Mouse (Mus musculus) R1 (cell line): Measurements from ENCODE around the gene Nfatc2.

ENCODE experiments used
- DNase-seq: peaks from one replicate; pipeline ENCODE4 v3.0.0-alpha.2; 2018; ENCODE audit warnings: low read depth, low spot score

Gene Nfatc2

GRCm38 (mm10) chr2:168539026-168539425 is 62.4 kb downstream of the Nfatc2 start:
- DNase-seq: no peak

GRCm38 (mm10) chr2:168532061-168532833 is 69.2 kb downstream of the Nfatc2 start:
- no peak for DNase-seq

GRCm38 (mm10) chr2:168528551-168528950 is 72.9 kb downstream of the Nfatc2 start:
- no peak for DNase-seq

- DNase-seq: no peak
Observed at GRCm38 (mm10) chr2:168527430-168527792, 74.0 kb downstream of the Nfatc2 start.

DNA sequence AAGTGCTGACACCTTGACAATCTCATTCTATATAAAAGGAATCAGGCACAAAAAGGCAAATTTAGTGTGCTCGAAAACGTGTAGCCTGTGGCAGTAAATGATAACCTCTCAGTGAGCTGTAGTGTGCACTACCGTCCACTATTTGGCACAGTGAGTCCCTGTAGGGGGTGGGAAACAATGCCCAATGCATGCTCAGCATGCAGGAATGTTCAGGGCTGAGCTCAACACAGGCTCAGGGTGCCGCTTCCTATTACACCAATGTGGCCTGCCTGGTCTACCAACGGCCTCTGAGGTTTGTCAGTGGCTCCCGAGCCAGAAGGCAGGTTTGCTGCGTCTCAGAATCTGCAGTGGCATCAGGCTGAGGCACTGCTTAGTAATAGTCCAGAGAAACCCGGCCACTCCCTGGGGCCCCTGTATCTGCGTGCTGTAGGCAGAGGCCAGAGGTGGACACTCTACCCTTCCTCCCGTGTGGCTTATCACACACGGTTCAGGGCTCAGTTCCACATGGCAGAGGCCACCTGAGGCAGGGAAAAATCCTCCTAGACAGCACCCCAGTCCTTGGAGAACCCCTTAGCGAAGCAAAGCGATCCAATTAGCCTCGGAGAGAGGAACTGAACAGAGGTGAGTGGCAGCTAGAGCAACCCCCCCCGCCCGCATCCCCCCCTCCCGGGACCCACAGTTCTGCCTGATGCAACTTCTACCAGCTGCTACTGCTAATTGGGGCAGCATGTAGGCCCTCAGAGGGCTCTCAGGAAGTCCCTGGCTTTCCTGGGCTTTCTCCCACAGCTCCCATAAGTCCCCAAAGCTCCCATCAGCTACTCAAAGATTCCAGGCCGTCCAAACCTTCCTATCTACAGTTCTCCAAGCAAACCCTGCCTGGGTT is 74.7 kb downstream of the Nfatc2 start:
- peak; percentile 39 for DNase-seq

- peak; percentile 92 for DNase-seq
Observed at GRCm38 (mm10) chr2:168525391-168526154, 75.9 kb downstream of the Nfatc2 start.

DNA sequence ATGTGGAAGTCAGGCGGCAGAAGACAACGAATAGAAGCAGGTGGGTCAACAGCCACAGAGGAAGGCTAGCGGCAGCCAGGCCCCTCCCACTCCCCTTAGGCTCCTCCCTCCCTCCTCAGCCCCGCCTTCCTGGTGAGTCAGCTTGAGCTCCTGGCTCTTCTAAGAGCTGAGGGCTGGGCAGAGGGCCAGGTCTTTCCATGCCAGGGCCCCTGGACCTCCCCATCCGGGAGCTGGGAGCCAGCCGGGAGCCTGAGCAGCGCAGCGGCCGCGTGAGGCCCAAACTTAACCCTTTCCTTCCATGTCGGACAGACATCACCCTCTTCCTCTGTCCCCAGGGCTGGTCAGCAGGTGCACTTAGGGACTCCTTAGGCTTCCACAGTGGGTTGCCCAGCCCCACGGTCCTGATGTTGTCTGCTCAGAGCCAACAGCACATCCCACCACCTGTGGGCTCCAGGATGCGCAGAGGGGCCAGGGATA is 76.5 kb downstream of the Nfatc2 start:
- peak; percentile 89 for DNase-seq

- DNase-seq: no peak
Observed at GRCm38 (mm10) chr2:168522247-168522646, 79.2 kb downstream of the Nfatc2 start.

GRCm38 (mm10) chr2:168520771-168521170 is 80.7 kb downstream of the Nfatc2 start:
- no peak for DNase-seq

DNA sequence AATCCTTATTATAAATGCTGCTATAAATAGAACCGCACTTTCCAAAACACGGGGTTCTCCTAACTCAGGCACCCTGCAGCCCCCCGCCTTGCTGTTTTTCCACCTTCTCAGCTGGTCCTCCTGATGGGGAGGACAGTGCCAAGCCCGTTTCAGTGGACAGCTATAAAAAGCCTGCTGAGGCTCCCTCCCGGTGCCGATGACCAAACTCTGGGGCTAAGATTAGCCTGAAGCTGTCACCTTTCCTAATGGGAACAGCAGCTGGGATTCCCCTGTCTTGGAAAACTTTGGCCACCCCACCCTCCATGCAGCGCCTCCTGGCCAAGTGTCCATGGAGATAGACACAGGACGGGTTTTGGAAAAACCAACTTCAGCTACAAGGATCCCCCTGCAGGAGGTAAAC is 81.9 kb downstream of the Nfatc2 start:
- DNase-seq: no peak

- no peak for DNase-seq
Observed at GRCm38 (mm10) chr2:168518256-168518659, 83.2 kb downstream of the Nfatc2 start.

GRCm38 (mm10) chr2:168517774-168518173 is 83.7 kb downstream of the Nfatc2 start:
- DNase-seq: no peak

GRCm38 (mm10) chr2:168516717-168517116 is 84.7 kb downstream of the Nfatc2 start:
- DNase-seq: no peak

DNA sequence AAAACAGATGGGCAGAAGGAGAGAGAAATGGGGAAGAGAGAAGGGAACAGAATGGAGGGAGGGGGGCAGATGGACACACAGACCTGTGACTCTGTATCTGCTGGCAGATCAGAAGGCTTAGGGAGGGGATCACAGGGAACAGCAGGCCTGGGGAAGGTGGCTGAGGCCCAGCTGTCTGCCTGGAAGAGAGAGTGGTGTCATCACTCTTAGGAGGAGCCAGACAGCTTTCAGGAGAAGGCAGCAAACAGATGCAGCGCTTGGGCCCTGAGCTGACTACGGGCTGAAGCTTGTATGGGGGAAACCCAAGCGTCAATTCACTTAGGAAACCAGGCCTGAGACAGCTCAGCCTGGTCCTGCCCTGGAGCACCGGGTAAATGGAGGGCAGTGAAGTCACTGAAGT is 86.0 kb downstream of the Nfatc2 start:
- DNase-seq: no peak

GRCm38 (mm10) chr2:168514131-168514530 is 87.3 kb downstream of the Nfatc2 start:
- no peak for DNase-seq

GRCm38 (mm10) chr2:168511529-168511928 is 89.9 kb downstream of the Nfatc2 start:
- DNase-seq: peak; percentile 52

DNA sequence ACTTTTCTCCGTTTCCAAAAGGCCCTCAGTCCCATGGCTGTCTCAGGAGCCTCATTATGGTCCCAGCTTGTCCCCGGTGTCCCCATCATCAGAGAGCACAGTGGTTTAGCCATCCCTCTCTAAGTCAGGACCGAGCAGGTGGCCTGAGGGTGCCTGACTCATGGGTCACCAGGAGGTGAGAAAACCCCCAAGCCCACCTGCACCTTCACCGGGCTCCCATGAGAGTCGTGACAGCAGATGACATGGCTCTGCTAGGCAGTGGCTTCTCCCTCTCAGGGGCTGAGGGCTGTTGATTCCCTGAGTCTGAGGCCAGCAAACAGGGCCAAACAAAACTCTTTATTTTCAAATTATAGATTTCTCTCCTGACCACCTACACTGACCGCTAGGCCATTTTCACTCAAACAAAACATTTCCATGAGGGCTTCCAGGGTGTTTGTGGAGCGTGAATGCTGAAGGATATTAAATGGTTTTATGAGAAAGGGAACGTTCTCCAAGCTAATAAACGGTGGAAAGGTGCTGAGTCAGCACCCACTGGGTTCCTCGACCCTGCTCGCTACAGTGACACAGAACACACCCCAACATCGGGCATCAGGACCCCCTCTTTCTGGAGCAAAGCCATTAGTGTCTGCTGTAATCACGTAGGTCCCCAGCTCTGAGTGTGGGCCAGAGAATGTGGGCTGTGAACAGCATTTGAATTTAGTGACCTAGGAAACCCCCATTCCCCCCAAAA is 92.8 kb downstream of the Nfatc2 start:
- DNase-seq: no peak

DNA sequence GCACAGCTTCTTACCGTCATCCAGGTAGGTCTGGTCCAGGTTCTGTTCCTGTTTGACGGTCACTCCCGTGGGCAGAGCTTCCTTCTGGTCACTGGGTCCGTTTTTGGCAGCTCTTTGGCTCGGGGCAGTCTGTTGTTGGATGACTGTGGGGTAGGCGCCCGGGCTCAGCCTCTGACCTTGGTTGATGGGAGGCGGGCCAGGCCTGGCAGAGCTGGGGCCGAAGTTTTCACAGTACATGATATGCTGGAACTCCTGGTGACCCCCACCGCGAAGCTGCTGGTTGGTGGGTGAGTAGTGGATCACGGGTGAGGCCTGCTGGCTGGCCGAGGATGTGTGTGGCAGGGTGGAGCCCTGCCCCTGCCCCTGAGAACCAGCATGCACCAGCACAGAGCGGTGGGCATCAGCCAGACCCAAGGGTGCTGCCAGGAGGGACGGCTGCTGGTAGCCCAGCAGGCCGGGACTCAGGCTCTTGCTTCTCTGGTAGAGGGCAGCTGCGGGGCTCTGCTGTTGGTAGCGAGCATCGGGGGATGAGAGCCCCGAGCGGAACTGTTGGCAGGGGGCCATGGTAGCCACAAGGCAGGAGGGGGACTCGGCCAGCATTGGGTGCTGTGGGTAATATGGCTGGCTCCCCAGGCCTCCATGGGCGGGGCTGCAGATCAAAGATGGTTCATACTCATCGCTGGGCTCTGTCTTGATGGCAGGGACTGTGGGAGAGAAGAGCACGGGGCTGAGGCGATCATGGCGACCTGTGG is 96.8 kb downstream of the Nfatc2 start:
- DNase-seq: no peak

GRCm38 (mm10) chr2:168503735-168504134 is 97.7 kb downstream of the Nfatc2 start:
- DNase-seq: no peak

DNA sequence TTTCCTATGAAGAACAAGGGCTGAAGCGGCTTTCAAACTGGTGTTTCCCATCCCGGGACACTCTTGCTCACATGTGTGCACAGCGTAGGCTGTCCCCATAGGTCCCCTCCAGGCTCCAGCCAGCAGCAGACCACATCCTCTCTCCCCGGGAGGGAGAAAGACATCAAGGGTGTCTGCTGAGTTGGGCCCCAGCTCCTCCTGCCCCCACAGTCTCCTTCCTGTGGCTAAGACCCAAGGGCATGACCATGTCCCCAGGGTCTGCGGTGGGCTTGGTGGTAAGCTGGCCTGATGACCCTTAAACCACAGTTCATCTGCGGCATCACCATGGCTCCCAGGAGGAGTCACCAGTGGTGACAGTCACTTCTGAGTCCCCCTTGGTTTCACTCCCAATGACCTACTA is 100.7 kb downstream of the Nfatc2 start:
- no peak for DNase-seq
